Mouse (Mus musculus) embryonic fibroblast, embryonic 13.5 days (primary cell): ENCODE data around the gene Crybb1.

Experiments used
- CTCF ChIP-seq: IDR thresholded peaks from 2 replicates; pipeline ENCODE4 v1.5.1; 2011; ENCODE audit warnings: mild to moderate bottlenecking, control low read depth, low read length, moderate library complexity, borderline replicate concordance; ENCODE audit not compliant: insufficient read depth
- POLR2A ChIP-seq: IDR thresholded peaks from 2 replicates; pipeline ENCODE4 v1.6.1; 2011; ENCODE audit warnings: low read depth, mild to moderate bottlenecking, control low read depth, low read length, moderate library complexity

DNA sequence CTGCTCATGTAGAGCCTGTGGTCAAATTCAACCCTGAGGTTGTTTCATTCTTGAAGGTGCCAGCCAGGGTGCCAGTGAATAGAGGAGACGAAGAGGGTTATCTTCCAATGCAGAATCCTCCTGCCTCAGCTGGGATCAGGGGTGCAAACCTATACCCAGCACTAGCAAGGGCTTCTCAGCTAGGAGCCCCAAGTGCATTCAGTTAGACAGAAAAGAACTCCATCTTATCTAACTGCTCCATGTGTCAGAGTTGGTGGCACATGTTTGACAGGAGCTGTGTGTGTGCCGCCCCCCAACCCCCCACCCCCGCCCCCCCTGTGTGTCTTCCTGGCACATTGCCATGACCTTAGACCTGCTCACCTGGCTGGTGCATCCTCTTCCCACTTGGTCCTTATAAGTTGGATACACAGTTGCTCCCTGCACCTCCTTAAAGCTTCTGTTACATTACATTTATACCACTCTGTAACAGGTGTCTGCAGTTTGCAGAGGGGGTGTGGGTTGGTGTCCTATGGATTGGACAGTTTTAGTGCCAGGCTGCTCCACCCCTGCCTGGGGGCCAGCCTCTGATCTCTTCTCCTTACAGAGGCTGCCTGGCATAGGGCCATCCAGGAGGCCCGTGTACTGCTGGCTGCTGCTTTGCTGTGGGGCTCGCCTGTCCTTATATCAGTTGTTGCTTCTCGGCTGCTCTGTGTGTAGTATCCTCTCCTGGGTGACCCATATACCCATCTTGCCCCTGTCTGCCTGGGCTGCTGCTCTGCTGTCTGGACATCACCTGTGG, 41.0 kb downstream of the Crybb1 start:
- TF ChIP-seq POLR2A (no peak), CTCF (no peak)
